Mouse (Mus musculus) NIH3T3 (cell line): Measurements from ENCODE around the gene Rpl7l1.
"Not testable (repeated sequence)": the region's sequence is repeated elsewhere in the genome, so short reads cannot be mapped to it uniquely, and the experiment has no call there.

Source experiments
- DNase-seq: peaks from one replicate; pipeline ENCODE4 v3.0.0-alpha.2; 2012; ENCODE audit warnings: low read depth

The Rpl7l1 gene

DNA sequence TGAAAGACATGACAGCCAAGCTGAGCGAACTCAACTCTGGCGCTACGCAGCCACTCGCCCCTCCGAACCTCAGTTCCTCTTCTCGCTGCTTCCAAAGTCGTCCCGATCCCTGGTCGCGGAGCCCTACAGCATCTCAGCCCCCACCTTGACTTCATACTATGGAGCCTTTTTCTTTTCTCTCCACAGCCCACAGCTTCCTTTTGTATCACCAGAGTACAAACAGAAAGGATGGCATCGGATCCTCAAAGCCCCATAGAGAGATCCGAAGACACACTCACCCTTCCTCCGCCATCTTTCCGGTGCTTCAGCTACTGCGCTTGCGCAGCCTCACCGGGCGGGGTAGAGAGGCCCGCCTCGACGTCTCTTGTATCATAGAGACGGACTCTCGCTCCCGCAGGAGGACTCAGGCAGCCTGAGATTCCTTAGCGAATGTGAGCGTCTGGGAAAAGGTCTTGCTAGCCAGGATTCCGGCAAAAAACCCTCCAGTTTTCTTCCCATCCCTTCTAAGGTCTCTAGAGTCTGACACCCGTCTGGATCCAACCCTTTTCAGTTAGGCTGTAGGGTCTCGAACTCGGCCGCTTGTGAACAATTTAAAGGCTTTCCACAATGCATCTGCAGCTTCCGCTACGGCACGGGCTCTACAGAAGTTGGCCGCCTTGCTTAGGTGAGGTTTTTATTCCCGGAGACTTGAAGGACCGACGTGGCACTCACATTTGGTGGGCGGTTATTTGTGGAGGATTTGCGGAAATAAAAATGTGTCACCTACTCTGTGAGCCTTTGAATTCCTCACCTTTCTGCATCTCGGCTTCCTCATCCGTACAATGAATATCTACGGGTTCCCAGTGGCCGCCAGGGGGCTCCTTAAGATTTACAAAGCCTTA lies at the start of gene Rpl7l1:
TSS of gene Rpl7l1 (minus strand) at position 332 of the 881 bp plus-strand sequence.
- peak; percentile 97 for DNase-seq

DNA sequence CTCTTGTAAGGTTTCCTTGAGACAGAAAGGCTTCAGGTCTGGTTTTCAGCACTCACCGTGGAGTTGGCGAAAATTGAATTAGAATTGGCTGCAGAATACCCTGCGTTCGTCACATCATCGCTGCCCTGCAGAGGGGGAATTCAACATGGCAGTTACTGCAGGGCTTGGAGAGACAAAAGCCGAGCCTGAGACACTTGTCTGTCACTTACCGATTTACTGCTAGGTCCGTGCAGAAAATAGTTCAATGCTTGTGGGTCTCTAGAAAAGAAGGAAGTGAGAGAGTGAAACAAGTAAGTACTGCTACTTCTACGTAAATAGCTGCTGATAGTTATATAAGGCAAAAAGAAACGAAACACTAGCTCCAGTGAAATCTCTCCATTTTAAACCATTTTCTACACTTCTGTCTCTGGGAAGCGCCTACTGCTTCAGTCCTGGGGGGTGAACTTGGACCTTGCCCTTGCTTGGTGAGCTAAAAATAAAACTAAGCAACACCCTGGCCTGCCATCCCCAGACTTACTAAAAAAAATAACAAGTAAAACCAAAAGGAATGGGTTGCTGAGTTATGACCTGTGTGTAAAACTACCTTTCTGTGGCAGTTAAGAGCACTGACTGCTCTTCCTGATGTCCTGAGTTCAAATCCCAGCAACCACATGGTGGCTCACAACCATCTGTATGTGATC lies 47.5 kb upstream of the Rpl7l1 start:
- no peak for DNase-seq

DNA sequence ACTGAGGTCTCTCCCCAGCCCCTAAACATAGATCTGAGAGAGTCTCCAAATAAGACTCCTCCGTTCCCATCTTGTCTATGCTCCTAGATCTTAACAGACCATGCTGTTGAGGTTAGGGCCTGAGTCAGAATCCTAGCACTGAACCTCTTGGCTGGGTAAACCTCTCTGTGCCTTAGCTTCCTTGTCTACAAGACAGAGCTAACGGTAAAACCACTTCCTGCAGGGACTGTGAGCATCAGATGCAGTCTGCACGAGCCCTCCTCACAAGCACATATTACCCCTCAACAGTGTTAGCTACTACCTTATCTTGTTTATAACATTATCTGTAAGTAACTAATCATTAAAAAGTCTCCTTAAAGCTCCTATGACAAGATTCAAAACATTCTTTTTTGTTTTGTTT lies 46.5 kb upstream of the Rpl7l1 start:
- DNase-seq = no peak

GRCm38 (mm10) chr17:46823091-46823490 lies 40.6 kb upstream of the Rpl7l1 start:
- DNase-seq = no peak

DNA sequence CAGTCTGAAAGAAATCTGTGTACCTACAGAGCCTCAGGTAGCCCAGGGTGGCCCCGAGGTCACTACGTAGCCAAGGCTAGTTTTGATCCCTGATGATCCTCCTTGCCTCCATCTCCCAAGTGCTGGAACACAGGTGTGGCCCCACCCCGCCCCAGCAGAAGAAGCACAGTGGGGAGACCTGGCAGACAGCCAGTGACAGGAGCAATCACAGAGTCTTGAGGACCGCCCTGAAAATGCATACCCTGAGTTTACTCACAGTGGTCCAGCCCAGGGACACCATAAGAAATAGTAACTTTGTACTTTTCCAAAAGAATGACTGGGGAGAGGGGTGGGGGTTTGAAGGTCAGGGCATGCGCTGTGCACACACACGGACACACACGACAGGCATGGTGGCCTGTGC lies 38.2 kb upstream of the Rpl7l1 start:
- no peak for DNase-seq

- no peak for DNase-seq
Observed at GRCm38 (mm10) chr17:46817734-46818158, 35.3 kb upstream of the Rpl7l1 start.

- DNase-seq = no peak
Observed at GRCm38 (mm10) chr17:46816306-46816705, 33.8 kb upstream of the Rpl7l1 start.

DNA sequence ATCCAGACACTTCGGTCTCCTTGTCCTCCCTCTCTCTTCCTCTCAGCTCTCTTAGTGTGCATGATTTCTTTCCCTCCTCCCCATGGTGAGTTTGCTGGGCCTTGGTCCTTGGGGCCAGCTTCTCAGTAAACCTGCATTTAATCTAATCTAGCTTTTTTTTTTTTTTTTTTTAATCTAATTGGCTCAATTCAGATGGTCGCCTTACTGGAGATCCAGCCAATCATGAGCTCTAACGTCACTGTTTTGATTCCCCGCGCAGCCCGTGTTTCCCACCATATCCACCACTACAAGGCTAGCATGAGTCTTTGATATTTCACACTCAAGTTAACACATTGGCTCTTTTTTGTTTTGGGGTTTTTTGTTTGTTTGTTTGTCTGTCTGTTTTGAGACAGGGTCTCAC lies 32.0 kb upstream of the Rpl7l1 start:
- no peak for DNase-seq

- DNase-seq = no peak
Observed at GRCm38 (mm10) chr17:46813637-46814036, 31.2 kb upstream of the Rpl7l1 start.

DNA sequence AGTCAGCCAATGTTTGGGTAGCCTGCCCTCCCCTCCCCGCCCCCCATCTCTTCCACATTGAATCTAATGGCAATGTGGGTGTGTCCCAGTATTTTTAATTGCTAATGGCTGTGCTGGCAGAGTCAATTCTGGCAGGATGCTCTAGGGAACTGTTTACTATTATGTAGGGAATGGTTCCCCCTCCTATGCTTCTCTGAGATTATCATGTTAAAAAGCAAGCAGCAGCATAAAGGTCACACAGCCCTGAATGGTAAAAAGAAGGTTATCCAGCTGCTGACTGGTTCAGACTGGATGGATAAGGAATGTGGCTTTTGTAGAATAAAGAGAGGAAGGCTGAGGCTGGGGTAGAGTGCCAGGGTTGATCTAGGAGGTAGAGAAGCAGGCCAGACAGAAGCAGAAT lies 30.0 kb upstream of the Rpl7l1 start:
- DNase-seq = no peak

GRCm38 (mm10) chr17:46810672-46811071 lies 28.2 kb upstream of the Rpl7l1 start:
- DNase-seq = no peak

DNA sequence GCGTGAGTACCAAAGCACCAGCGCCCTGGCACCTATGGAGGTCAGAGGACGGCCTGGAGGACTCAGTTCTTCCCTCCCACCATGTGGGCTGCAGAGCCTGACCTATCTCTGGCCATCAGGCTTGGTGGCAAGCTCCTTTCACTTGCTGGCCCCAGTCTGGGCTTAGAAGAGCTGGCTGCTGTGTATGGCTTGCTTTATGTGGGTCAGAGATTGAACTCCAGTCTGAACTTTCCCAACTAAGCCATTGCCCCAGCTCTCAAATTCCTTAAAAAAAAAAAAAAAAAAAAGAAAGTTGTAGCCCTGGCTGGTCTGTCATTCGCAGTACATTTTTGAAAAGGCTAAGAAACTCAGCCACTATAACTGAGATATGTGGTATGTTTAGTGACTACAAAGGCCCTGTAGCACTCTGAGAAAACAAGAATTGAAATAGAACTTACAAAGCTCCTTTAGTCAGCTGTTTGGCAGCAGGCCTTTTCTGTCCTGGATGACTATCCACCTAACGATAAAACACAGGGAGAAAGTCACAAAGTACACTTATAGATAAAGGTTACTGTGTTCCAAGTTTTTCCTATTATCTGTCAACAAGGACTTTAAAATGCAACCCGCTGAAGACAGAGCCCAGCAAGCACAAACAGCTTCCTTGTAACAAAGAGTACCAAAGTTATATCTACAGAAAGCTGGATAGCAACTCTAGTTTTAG lies 26.8 kb upstream of the Rpl7l1 start:
- DNase-seq = peak; percentile 16

GRCm38 (mm10) chr17:46808376-46808775 lies 25.9 kb upstream of the Rpl7l1 start:
- no peak for DNase-seq

DNA sequence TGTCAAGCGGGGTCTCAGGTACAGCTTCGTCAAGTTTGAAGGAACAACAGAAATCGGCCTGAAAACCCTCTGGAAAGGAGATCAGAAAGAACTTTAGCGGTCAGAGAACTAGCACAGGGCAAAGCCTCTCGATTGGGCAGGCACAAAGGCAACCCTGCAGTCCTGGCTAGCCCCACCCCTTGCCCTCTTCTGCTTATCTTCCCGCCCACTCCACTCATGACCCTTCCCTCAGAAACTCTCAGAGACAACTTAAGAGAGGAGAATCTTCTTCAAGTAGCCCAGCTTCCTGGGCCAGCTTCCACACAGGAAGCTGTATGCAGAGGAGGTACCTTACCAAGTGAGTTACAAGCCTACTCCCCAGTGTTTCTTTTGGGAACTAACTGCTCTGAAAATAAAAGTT lies 19.3 kb upstream of the Rpl7l1 start:
- no peak for DNase-seq

DNA sequence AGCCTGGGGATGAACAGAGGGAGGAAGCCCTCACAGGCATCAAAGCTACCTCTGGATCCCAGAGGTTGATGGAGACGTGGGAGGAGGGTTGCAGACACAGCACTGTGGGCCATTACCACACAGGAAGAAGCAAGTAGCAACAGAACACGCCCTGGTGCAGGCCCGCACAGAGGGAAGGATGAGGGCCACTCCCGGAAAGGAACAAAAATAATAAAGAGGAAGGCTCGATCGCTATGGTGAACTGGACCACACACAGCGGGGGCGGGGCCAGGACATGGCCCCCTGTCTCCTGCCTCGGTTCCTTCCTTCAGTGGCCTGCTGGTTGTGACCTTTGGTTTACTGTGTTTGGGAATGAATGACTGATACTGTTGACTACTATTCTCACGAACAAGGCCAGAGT lies 17.2 kb upstream of the Rpl7l1 start:
- no peak for DNase-seq

GRCm38 (mm10) chr17:46797386-46797785 lies 14.9 kb upstream of the Rpl7l1 start:
- DNase-seq = no peak

- DNase-seq = no peak
Observed at GRCm38 (mm10) chr17:46796743-46797142, 14.3 kb upstream of the Rpl7l1 start.

- no peak for DNase-seq
Observed at GRCm38 (mm10) chr17:46792963-46793362, 10.5 kb upstream of the Rpl7l1 start.

DNA sequence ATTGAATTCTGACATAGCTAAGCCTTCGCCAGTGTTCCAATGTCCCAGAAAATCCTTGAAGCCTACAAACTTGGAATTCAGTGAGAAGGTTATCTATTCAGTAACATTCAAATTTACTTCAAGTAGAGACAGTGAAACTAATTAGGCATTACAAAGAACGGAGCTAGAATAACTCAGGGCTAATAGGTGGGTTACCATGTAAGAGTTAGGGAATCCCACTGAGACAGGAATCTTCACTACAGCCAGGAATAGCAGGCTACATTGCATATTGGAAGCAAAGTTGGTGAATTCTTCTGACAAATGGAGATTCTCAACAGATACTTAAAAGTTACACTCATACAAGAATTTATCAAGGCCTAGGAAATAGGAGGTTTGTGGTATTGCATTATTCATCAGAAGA lies 5.5 kb upstream of the Rpl7l1 start:
- DNase-seq = not testable (repeated sequence)

DNA sequence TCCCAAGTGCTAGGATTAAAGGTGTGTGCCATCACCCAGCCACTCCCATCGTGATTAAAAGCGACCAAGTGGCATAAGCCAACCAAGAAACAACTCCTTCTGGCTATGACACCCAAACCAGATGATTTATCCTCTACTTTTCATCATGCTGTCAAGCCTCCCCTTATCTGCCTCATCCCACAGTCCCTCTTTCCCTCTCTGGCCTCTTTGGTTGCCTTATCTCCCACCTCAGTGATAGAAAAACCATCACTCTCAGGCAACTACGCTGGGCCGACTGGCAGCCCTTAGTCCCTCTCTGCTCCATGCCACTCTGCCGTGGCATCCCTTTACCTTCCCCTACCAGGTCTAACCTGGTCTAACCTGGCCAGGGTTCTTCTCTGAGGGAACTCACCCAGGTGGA lies 4.5 kb upstream of the Rpl7l1 start:
- no peak for DNase-seq

DNA sequence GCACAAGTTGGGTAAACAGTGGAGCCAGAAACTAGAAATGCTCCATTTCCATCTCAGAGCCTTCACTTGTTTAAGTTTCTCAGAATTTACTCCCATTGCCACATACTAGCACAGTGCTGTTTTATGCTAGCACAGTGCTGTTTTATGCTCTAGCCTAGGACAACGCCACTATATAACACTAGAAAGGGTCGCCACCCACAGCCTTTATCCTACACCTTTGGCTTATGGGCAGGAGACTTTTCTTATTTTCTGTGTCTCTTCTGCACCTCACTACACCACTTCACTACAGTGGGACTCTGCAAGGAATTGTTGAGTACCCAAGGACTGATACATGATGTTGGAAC lies 722 bp upstream of the Rpl7l1 start:
- DNase-seq = no peak

GRCm38 (mm10) chr17:46781876-46782275 lies 596 bp downstream of the Rpl7l1 start:
- no peak for DNase-seq

- no peak for DNase-seq
Observed at GRCm38 (mm10) chr17:46776087-46776486, 6.4 kb downstream of the Rpl7l1 start.
